Mouse (Mus musculus) embryo, embryonic 9.5 days (tissue): Measurements from ENCODE around the gene Adcy6.
A peak's percentile ranks its signal among the peaks of the same experiment; 100 is the strongest.

Experiments used
- DNase-seq: peaks from one replicate; pipeline ENCODE4 v3.0.0-alpha.2; 2017; ENCODE audit errors: extremely low spot score

Adcy6 gene

GRCm38 (mm10) chr15:98628589-98629254 is 18.8 kb upstream of the Adcy6 start:
- DNase-seq, result peak; percentile 59

GRCm38 (mm10) chr15:98626487-98627212 is 16.8 kb upstream of the Adcy6 start:
- DNase-seq, result no peak

- DNase-seq, result no peak
Observed at GRCm38 (mm10) chr15:98626078-98626477, 16.2 kb upstream of the Adcy6 start.

- no peak for DNase-seq
Observed at GRCm38 (mm10) chr15:98623361-98623821, 13.5 kb upstream of the Adcy6 start.

- DNase-seq, result no peak
Observed at GRCm38 (mm10) chr15:98622721-98623120, 12.8 kb upstream of the Adcy6 start.

GRCm38 (mm10) chr15:98622199-98622598 is 12.3 kb upstream of the Adcy6 start:
- DNase-seq, result no peak

GRCm38 (mm10) chr15:98617176-98617537 is 7.3 kb upstream of the Adcy6 start:
- peak; percentile 86 for DNase-seq

- DNase-seq, result peak; percentile 39
Observed at GRCm38 (mm10) chr15:98616362-98617175, 6.7 kb upstream of the Adcy6 start.

- no peak for DNase-seq
Observed at GRCm38 (mm10) chr15:98615751-98616150, 5.9 kb upstream of the Adcy6 start.

- DNase-seq, result no peak
Observed at GRCm38 (mm10) chr15:98614971-98615370, 5.1 kb upstream of the Adcy6 start.

- no peak for DNase-seq
Observed at GRCm38 (mm10) chr15:98614551-98614950, 4.7 kb upstream of the Adcy6 start.

- DNase-seq, result no peak
Observed at GRCm38 (mm10) chr15:98612229-98612628, 2.4 kb upstream of the Adcy6 start.

GRCm38 (mm10) chr15:98610131-98610633 is 306 bp upstream of the Adcy6 start:
- peak; percentile 57 for DNase-seq

- no peak for DNase-seq
Observed at GRCm38 (mm10) chr15:98608784-98609250, 1.1 kb downstream of the Adcy6 start.

- peak; percentile 16 for DNase-seq
Observed at GRCm38 (mm10) chr15:98608058-98608783, 1.7 kb downstream of the Adcy6 start.

- DNase-seq, result no peak
Observed at GRCm38 (mm10) chr15:98607557-98607956, 2.3 kb downstream of the Adcy6 start.

- no peak for DNase-seq
Observed at GRCm38 (mm10) chr15:98606739-98607138, 3.1 kb downstream of the Adcy6 start.

GRCm38 (mm10) chr15:98606051-98606536 is 3.8 kb downstream of the Adcy6 start:
- DNase-seq, result no peak

GRCm38 (mm10) chr15:98604041-98604575 is 5.8 kb downstream of the Adcy6 start:
- DNase-seq, result no peak

- no peak for DNase-seq
Observed at GRCm38 (mm10) chr15:98602921-98603458, 6.9 kb downstream of the Adcy6 start.
